Mouse (Mus musculus) limb, embryonic 14.5 days (tissue): ENCODE measurements around the gene Nrsn1. TPM values are rescaled to one million over a fixed set of nuclear protein-coding genes. Genes with fewer than 3 reads are reported as not detected.

ENCODE experiments used
- ATAC-seq: fragments of 200-750 bp; cut with Nextera tagmentation; 2 replicates; pipeline ENCODE4 v1.8.0; 2017; ENCODE audit warnings: low read depth, moderate number of reproducible peaks, moderate TSS enrichment; ENCODE audit not compliant: low FRiP score
- DNase-seq: peaks from one replicate; pipeline ENCODE4 v3.0.0-alpha.2; 2015; ENCODE audit warnings: low spot score
- H3K27ac ChIP-seq: fragments of 300-500 bp; sonication (generic); replicated peaks from 2 replicates; pipeline ENCODE4 v1.5.1; 2014; ENCODE audit warnings: low read depth, mild to moderate bottlenecking, low read length, moderate library complexity, mixed read lengths
- H3K27me3 ChIP-seq: fragments of 300-500 bp; sonication (generic); 2 replicates; pipeline ENCODE4 v1.6.1; 2014; ENCODE audit warnings: low read length, mixed read lengths; ENCODE audit not compliant: control insufficient read depth, insufficient read depth
- H3K36me3 ChIP-seq: fragments of 300-500 bp; sonication (generic); 2 replicates; pipeline ENCODE4 v1.6.1; 2014; ENCODE audit warnings: mild to moderate bottlenecking, low read length, moderate library complexity, mixed read lengths; ENCODE audit not compliant: control insufficient read depth, insufficient read depth
- H3K4me1 ChIP-seq: fragments of 300-500 bp; sonication (generic); 2 replicates; pipeline ENCODE4 v1.6.1; 2014; ENCODE audit warnings: antibody characterized with exemption, low read length, mixed read lengths; ENCODE audit not compliant: control insufficient read depth, insufficient read depth
- H3K4me2 ChIP-seq: fragments of 300-500 bp; sonication (generic); replicated peaks from 2 replicates; pipeline ENCODE4 v1.6.1; 2014; ENCODE audit warnings: low read depth, mild to moderate bottlenecking, low read length, moderate library complexity; ENCODE audit not compliant: severe bottlenecking
- H3K4me3 ChIP-seq: fragments of 300-500 bp; sonication (generic); replicated peaks from 2 replicates; pipeline ENCODE4 v1.5.1; 2014; ENCODE audit warnings: low read length
- H3K9ac ChIP-seq: fragments of 300-500 bp; sonication (generic); 2 replicates; pipeline ENCODE4 v1.6.1; 2014; ENCODE audit warnings: mild to moderate bottlenecking, low read depth, low read length, moderate library complexity; ENCODE audit not compliant: severe bottlenecking
- H3K9me3 ChIP-seq: fragments of 300-500 bp; sonication (generic); 2 replicates; pipeline ENCODE4 v1.6.1; 2016; ENCODE audit warnings: low read length; ENCODE audit not compliant: control insufficient read depth
- POLR2A ChIP-seq: fragments of 200-500 bp; IDR thresholded peaks from 2 replicates; pipeline ENCODE4 v1.8.0; 2012; ENCODE audit warnings: inconsistent platforms, mild to moderate bottlenecking, moderate library complexity, borderline replicate concordance; ENCODE audit not compliant: insufficient read depth, insufficient read length; ENCODE audit errors: extremely low read depth
- WGBS: fragments of 180-500 bp; shearing (Covaris S2); extraction: QIAGEN DNeasy Blood & Tissue Kit; methylation state at CpG from one replicate; pipeline ENCODE4 v1.1.7; 2014; 5-methylcytosine and 5-hydroxymethylcytosine counted together
- polyA plus RNA-seq, 2 experiments: library from polyadenylated mRNA; depleted of rRNA in 1 of 2; stranded (reverse) in 1 of 2; unstranded in 1 of 2; fragments of >200 nt; fragmentation: Nextera tagmentation in 1 of 2; extraction: Ambion mirVana in 1 of 2; gene quantifications; 2 replicates each; pipeline versions ENCODE4 v1.2.1 to v1.2.3; 2012 to 2014

The Nrsn1 gene
- polyA plus RNA-seq, 2 experiments: 0.72 to 0.88 TPM

DNA sequence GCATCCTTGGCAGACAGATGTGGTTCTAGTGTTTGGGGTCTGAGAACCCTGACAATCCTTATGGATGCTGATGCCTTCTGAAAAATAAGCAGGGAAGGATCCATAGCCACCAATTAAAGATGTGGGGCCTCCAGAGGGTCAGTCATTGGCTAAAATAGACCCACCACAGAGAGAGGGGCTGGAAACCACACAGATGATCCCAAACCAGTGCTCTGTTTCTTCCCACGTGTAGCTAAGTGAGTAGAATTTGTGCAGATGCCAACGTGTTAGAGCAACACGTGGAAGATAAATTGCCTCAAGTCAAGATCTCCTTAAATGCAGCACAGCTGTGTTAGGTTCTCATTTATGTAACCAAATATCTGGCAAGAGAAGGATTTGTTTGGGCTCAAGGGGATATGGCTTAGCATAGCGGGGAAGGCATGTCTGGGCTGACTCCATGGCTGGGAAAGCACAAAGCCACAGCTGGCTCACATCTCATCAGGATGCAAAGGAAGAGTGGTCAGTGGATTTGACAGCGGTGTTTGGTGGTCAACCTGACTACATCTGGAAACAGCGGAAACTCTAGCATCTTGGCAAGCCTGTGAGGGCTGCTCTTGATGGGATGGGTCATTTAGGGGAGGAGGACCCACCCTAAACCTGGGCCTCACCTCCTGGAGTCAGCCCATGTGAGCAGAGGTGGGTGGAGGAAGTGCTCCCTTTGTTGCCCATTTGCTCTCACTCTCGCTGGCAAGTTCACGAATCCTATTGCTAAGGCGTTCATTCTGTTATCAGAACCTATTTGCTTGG lies 15.6 kb downstream of the Nrsn1 start:
- H3K4me2 ChIP-seq: no peak overlapping the region
- no peak overlapping the region for H3K9ac ChIP-seq
- no peaks in the 10 kb centered on the region for H3K27me3 ChIP-seq
- DNase-seq (peak; percentile 53), ATAC-seq (peak; percentile 84)
- no peaks in the 10 kb centered on the region for H3K36me3 ChIP-seq
- no peak overlapping the region for H3K4me3 ChIP-seq
- no peak overlapping the region for H3K27ac ChIP-seq
- H3K9me3 ChIP-seq: no peaks in the 10 kb centered on the region
- H3K4me1 ChIP-seq: no peaks in the 10 kb centered on the region
- no peak for TF ChIP-seq POLR2A
- 60% methylated on average over 9 of the region's 9 CpGs for WGBS

DNA sequence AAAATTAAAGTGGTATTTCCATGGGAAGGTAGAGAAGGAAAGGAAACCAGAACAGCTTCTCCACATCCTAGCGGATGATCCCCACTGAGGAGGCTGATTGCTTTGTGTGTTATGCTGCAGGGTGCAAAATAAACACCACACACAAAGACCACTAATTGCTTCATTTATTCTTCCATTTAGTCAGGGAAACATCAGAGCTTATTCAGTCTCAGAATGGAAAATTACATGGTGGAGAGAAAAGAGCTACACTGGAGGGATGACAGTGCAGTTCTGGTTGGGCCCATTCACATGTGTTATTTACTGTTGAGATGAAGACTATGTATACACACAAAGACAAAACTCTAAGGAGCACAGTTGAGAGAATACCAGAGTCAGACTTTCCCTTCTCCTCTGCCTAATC lies 18.4 kb downstream of the Nrsn1 start:
- no peaks in the 10 kb centered on the region for H3K36me3 ChIP-seq
- H3K27me3 ChIP-seq: no peaks in the 10 kb centered on the region
- H3K4me3 ChIP-seq: no peak overlapping the region
- no peak overlapping the region for H3K9ac ChIP-seq
- TF ChIP-seq POLR2A: no peak
- DNase-seq: no peak
- no peak overlapping the region for H3K4me2 ChIP-seq
- no peaks in the 10 kb centered on the region for H3K4me1 ChIP-seq
- WGBS: 81% methylated on average over 1 of the region's 1 CpGs
- ATAC-seq: no peak
- no peaks in the 10 kb centered on the region for H3K9me3 ChIP-seq
- no peak overlapping the region for H3K27ac ChIP-seq

DNA sequence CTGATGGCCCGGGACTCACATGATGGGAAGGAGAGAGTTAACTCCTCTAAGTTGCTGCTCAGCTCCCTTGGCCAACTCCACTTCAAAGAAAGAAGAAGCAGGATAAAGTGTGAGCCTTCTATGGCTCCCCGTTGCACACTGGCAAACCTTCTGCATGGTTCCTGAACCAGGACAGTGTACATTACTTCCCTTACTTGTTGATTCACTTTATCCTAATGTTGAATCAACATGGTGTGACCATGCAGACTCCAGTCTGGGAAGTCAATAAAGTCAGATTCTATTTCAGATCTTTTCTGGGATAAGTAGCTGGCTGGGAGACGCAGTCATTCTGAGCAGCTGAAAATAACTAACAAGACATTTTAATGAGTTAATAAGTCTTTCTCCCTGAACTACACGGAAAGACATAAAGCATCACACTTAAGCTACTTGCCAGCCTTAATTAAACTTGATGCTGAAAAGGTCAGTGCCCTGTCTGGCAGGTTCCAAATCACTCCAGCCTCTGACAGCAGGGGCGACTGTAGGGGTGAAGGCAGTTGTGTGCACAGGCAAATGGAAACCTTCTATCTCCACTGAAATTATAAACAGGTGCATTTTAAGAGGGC lies 50.0 kb downstream of the Nrsn1 start:
- no peaks in the 10 kb centered on the region for H3K36me3 ChIP-seq
- no peaks in the 10 kb centered on the region for H3K9me3 ChIP-seq
- H3K4me2 ChIP-seq: no peak overlapping the region
- H3K27me3 ChIP-seq: no peaks in the 10 kb centered on the region
- no peak for ATAC-seq
- TF ChIP-seq POLR2A: no peak
- no peak overlapping the region for H3K4me3 ChIP-seq
- WGBS: 24% methylated on average over 5 of the region's 5 CpGs
- H3K27ac ChIP-seq: no peak overlapping the region
- H3K9ac ChIP-seq: no peak overlapping the region
- DNase-seq: no peak
- no peaks in the 10 kb centered on the region for H3K4me1 ChIP-seq

GRCm38 (mm10) chr13:25218394-25218793 lies 51.9 kb downstream of the Nrsn1 start:
- Histone ChIP-seq H3K9ac (no peak overlapping the region), H3K4me1 (no peaks in the 10 kb centered on the region), H3K27ac (no peak overlapping the region), H3K36me3 (no peaks in the 10 kb centered on the region), H3K4me2 (no peak overlapping the region), H3K4me3 (no peak overlapping the region), H3K9me3 (no peaks in the 10 kb centered on the region), H3K27me3 (no peaks in the 10 kb centered on the region)
- TF ChIP-seq POLR2A: no peak
- WGBS: 76% methylated on average over 1 of the region's 1 CpGs
- DNase-seq (no peak), ATAC-seq (no peak)

GRCm38 (mm10) chr13:25206950-25207349 lies 63.4 kb downstream of the Nrsn1 start:
- H3K9ac ChIP-seq: no peak overlapping the region
- H3K36me3 ChIP-seq: no peaks in the 10 kb centered on the region
- H3K4me1 ChIP-seq: no peaks in the 10 kb centered on the region
- no peaks in the 10 kb centered on the region for H3K27me3 ChIP-seq
- 85% methylated on average over 5 of the region's 5 CpGs for WGBS
- no peak overlapping the region for H3K4me2 ChIP-seq
- H3K27ac ChIP-seq: no peak overlapping the region
- DNase-seq (no peak), ATAC-seq (no peak)
- no peaks in the 10 kb centered on the region for H3K9me3 ChIP-seq
- TF ChIP-seq POLR2A: no peak
- no peak overlapping the region for H3K4me3 ChIP-seq

Other genes starting within 250 kb of the Nrsn1 start
- gene Dcdc2a, start 214.5 kb downstream of the Nrsn1 start, polyA plus RNA-seq (2012; rRNA removed): 0.51 and 0.82 TPM in 2 replicates
- 0.84 and 0.97 TPM in 2 replicates for gene Dcdc2a, start 214.5 kb downstream of the Nrsn1 start, polyA plus RNA-seq (2014; fragmentation: Nextera tagmentation; extraction: Ambion mirVana)